Mouse (Mus musculus) Patski (cell line): ENCODE results near the gene Gm21870. TPM values are rescaled to one million over a fixed set of nuclear protein-coding genes. Genes with fewer than 3 reads are reported as not detected.
"Not testable (repeated sequence)": the region's sequence is repeated elsewhere in the genome, so short reads cannot be mapped to it uniquely, and the experiment has no call there.

Experiments used
- ATAC-seq: fragments of 100-300 bp; one replicate; pipeline ENCODE4 v1.8.0; 2021
- CTCF ChIA-PET: fragments of 350-600 bp; sonication (Branson Sonifier 250); formaldehyde crosslinking; loops from one replicate; lab custom pipeline; 2022; ENCODE audit warnings: inconsistent platforms; lab: Charles Lee
- POLR2A ChIA-PET: fragments of 350-600 bp; sonication (Branson Sonifier 250); formaldehyde crosslinking; loops from one replicate; lab custom pipeline; 2022; ENCODE audit warnings: antibody characterized with exemption, inconsistent platforms; lab: Charles Lee
- DNase-seq: peaks from one replicate; pipeline ENCODE4 v3.0.0-alpha.2; 2011; ENCODE audit warnings: low read depth, low spot score
- H3K27me3 ChIP-seq: fragments of 371-371 bp; one replicate; pipeline ENCODE4 v1.5.1; 2021
- in situ Hi-C: fragments of 300-500 bp; cut with MboI; formaldehyde crosslinking; loops from 3 replicates; pipeline ENCODE4 v1.11.1; 2018; ENCODE audit warnings: low pct_unique_long_range_greater_than_20kb, mixed read lengths
- polyA plus RNA-seq: library from polyadenylated mRNA; unstranded; gene quantifications from one replicate; pipeline ENCODE4 v1.2.3, GENCODE M21; 2021

The Gm21870 gene
- not detected for polyA plus RNA-seq

- ATAC-seq, CTCF ChIA-PET, in situ Hi-C loops, POLR2A ChIA-PET, DNase-seq, H3K27me3 ChIP-seq: not testable (repeated sequence)
These were observed at the start of gene Gm21870 for GRCm38 (mm10) chrX:33986716-33987115. Gm21870 (minus strand) TSS chrX:33986816.

GRCm38 (mm10) chrX:33956440-33956839 is 30.2 kb downstream of the Gm21870 start, which contains the start of gene Btbd35f6:
Btbd35f6 (minus strand) TSS chrX:33956540.
- in situ Hi-C loops, DNase-seq, CTCF ChIA-PET, ATAC-seq, H3K27me3 ChIP-seq, POLR2A ChIA-PET: not testable (repeated sequence)

Other genes with a start within 250 kb of the Gm21870 start
- not detected for gene Btbd35f6, start 30.3 kb downstream of the Gm21870 start, polyA plus RNA-seq
- not detected for gene Btbd35f9, start 174.7 kb upstream of the Gm21870 start, polyA plus RNA-seq